Mouse (Mus musculus) lung, postnatal 0 days (tissue): Measurements from ENCODE around the gene Elmo1.

Experiments
- CTCF ChIP-seq: IDR thresholded peaks from 2 replicates; pipeline ENCODE4 v1.5.1; 2016; ENCODE audit warnings: antibody characterized with exemption, mild to moderate bottlenecking
- EP300 ChIP-seq: IDR thresholded peaks from 2 replicates; pipeline ENCODE4 v1.6.1; 2016; ENCODE audit warnings: antibody characterized with exemption, mild to moderate bottlenecking, control low read depth

- TF ChIP-seq EP300 (no peak), CTCF (no peak)
Measured at GRCm38 (mm10) chr13:20238743-20239142, 148.3 kb downstream of the Elmo1 start.
